Mouse (Mus musculus) ES-Bruce4 (cell line): ENCODE data around the gene Gm45808. TPM values are rescaled to one million over a fixed set of nuclear protein-coding genes. Genes with fewer than 3 reads are reported as not detected.

Experiments used
- H3K27ac ChIP-seq: 2 replicates; pipeline ENCODE4 v1.5.1; 2012; ENCODE audit warnings: low read length, inconsistent platforms; ENCODE audit not compliant: insufficient read depth
- H3K27me3 ChIP-seq: 2 replicates; pipeline ENCODE4 v1.6.1; 2012; ENCODE audit warnings: mild to moderate bottlenecking, low read length, inconsistent platforms; ENCODE audit not compliant: control insufficient read depth, poor library complexity, insufficient read depth, severe bottlenecking
- H3K36me3 ChIP-seq: 2 replicates; pipeline ENCODE4 v1.6.1; 2012; ENCODE audit warnings: inconsistent platforms, mild to moderate bottlenecking, low read length, moderate library complexity; ENCODE audit not compliant: control insufficient read depth, poor library complexity, insufficient read depth, severe bottlenecking
- H3K4me1 ChIP-seq: one replicate; pipeline ENCODE4 v1.8.1; 2011; ENCODE audit warnings: low read length; ENCODE audit not compliant: control insufficient read depth, insufficient read depth
- H3K4me3 ChIP-seq: 2 replicates; pipeline ENCODE4 v1.5.1; 2011; ENCODE audit warnings: low read depth, mild to moderate bottlenecking, low read length
- H3K9ac ChIP-seq: 2 replicates; pipeline ENCODE4 v1.6.1; 2012; ENCODE audit warnings: low read depth, mild to moderate bottlenecking, inconsistent platforms; ENCODE audit not compliant: poor library complexity, severe bottlenecking
- H3K9me3 ChIP-seq: replicated peaks from 2 replicates; pipeline ENCODE4 v1.6.1; 2012; ENCODE audit warnings: mild to moderate bottlenecking, low read length, inconsistent platforms; ENCODE audit not compliant: control insufficient read depth, poor library complexity, insufficient read depth, severe bottlenecking
- CTCF ChIP-seq: IDR thresholded peaks from one replicate; pipeline ENCODE4 v1.8.1; 2011; ENCODE audit warnings: low read depth, low read length
- EP300 ChIP-seq: IDR thresholded peaks from 2 replicates; pipeline ENCODE4 v1.6.1; 2011; ENCODE audit warnings: low read depth, low read length; ENCODE audit not compliant: insufficient read depth
- POLR2A ChIP-seq: IDR thresholded peaks from one replicate; pipeline ENCODE4 v1.8.1; 2011; ENCODE audit warnings: low read length; ENCODE audit not compliant: insufficient read depth
- polyA plus RNA-seq: library from polyadenylated mRNA; stranded (reverse); fragments of >200 nt; gene quantifications from 2 replicates; pipeline ENCODE4 v1.2.4, GENCODE M21; 2011; ENCODE audit warnings: low read depth; ENCODE audit not compliant: missing spikeins, insufficient read depth, insufficient read length

The Gm45808 gene
- polyA plus RNA-seq, 1 experiment, result not detected

- Histone ChIP-seq H3K9ac (no peak overlapping the region), H3K27me3 (no peaks in the 10 kb centered on the region)
These were observed 27.8 kb upstream of the Gm45808 start for GRCm38 (mm10) chr7:45514411-45514810.

DNA sequence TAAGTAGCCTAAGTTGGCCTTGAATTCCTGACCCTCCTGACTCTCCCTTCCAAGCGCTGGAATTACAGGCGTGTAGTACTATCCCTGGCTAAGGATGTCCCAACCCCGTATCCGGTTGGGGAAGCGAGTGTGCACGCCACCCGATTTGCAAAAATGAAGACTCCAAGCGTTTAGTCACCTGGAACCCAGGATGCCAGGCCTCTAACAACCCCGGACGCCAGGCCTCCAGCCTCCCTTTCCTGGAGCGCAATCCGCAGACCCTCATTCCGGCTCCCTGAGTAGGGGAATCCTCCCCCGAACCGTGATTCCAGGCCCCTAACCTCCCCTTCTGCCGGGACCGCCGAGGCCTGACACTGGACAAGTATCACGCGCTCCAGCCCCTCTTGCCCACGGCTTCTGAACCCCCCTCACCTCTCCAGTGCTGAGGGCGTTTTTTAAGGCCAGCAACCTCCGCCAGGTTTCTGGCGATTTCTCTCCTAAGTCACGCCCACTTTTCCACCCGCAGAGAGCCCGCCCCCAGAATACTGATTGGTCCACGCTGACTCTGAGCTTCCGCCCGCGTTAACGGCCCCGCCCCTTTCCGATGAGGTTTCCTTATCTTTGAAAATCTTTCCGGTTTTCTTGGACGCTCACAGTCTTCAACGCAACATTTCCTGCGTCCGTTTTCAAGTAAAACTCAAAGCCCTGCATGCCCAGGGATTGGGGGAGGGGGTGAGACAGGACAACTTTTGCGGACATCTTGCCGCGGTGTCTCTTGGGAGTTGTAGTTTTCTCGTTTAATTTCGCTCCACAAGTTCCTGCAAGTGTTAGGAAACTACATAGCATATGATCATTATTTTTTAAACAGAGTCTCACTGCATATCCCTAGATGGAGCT, 23.5 kb upstream of the Gm45808 start, which contains the start of gene Nucb1:
Gene Nucb1 (minus strand): TSS at position 495 of the 876 bp plus-strand sequence.
- TF ChIP-seq EP300 (no peak), POLR2A (peak; percentile 68)

More at GRCm38 (mm10) chr7:45514411-45514810, 27.8 kb upstream of the Gm45808 start:
- Histone ChIP-seq H3K9me3 (no peaks in the 10 kb centered on the region), H3K36me3 (no peaks in the 10 kb centered on the region), H3K4me3 (no peak overlapping the region), H3K27ac (0 out of 2 replicates have a peak overlapping the region, but pooled peaks have one; percentile 7), H3K4me1 (peaks cover 7% of the 10 kb centered on the region)
- TF ChIP-seq EP300 (no peak), CTCF (no peak), POLR2A (no peak)

GRCm38 (mm10) chr7:45509181-45509882, 22.7 kb upstream of the Gm45808 start:
- Histone ChIP-seq H3K4me3 (peak overlapping the region; percentile 96), H3K4me1 (no peaks in the 10 kb centered on the region), H3K27me3 (no peaks in the 10 kb centered on the region), H3K9ac (peak overlapping the region; percentile 38), H3K36me3 (0 out of 2 replicates have a peak, but pooled peaks cover 2% of the 10 kb centered on the region), H3K9me3 (no peaks in the 10 kb centered on the region), H3K27ac (no peak overlapping the region)
- TF ChIP-seq EP300 (no peak), POLR2A (no peak), CTCF (no peak)

More for the DNA sequence above, 23.5 kb upstream of the Gm45808 start, which contains the start of gene Nucb1:
- Histone ChIP-seq H3K27me3 (no peaks in the 10 kb centered on the region), H3K27ac (peak within 1 kb of the TSS; percentile 91), H3K9ac (peak within 1 kb of the TSS; percentile 38), H3K36me3 (0 out of 2 replicates have a peak, but pooled peaks cover 2% of the 10 kb centered on the region), H3K9me3 (no peaks in the 10 kb centered on the region), H3K4me1 (no peaks in the 10 kb centered on the region), H3K4me3 (peak within 1 kb of the TSS; percentile 96)

- Histone ChIP-seq H3K27ac (no peak overlapping the region), H3K27me3 (no peaks in the 10 kb centered on the region), H3K9me3 (no peaks in the 10 kb centered on the region), H3K4me1 (no peaks in the 10 kb centered on the region), H3K9ac (no peak overlapping the region), H3K36me3 (0 out of 2 replicates have a peak, but pooled peaks cover 2% of the 10 kb centered on the region), H3K4me3 (no peak overlapping the region)
- TF ChIP-seq EP300 (no peak), CTCF (no peak), POLR2A (no peak)
These were observed 21.9 kb upstream of the Gm45808 start for GRCm38 (mm10) chr7:45508561-45508960.

GRCm38 (mm10) chr7:45507583-45507982, 21.0 kb upstream of the Gm45808 start:
- Histone ChIP-seq H3K9me3 (no peaks in the 10 kb centered on the region), H3K4me1 (no peaks in the 10 kb centered on the region), H3K4me3 (no peak overlapping the region), H3K27me3 (no peaks in the 10 kb centered on the region), H3K9ac (no peak overlapping the region), H3K27ac (no peak overlapping the region), H3K36me3 (0 out of 2 replicates have a peak, but pooled peaks cover 2% of the 10 kb centered on the region)
- TF ChIP-seq CTCF, result no peak
- TF ChIP-seq EP300, result no peak
- TF ChIP-seq POLR2A, result no peak

- Histone ChIP-seq H3K27me3 (no peaks in the 10 kb centered on the region), H3K9me3 (no peaks in the 10 kb centered on the region), H3K4me3 (no peak overlapping the region), H3K36me3 (no peaks in the 10 kb centered on the region), H3K9ac (no peak overlapping the region), H3K4me1 (no peaks in the 10 kb centered on the region), H3K27ac (no peak overlapping the region)
- TF ChIP-seq EP300 (no peak), POLR2A (no peak), CTCF (no peak)
These were observed 11.8 kb upstream of the Gm45808 start for GRCm38 (mm10) chr7:45498427-45498826.
